Mouse (Mus musculus) brain, embryonic 14.5 days (tissue): ENCODE measurements around the gene Apeh.

ENCODE experiments used
- CTCF ChIP-seq: fragments of 200-500 bp; IDR thresholded peaks from 2 replicates; pipeline ENCODE4 v1.5.1; 2012; ENCODE audit warnings: inconsistent platforms, mild to moderate bottlenecking, moderate library complexity, borderline replicate concordance; ENCODE audit not compliant: insufficient read depth, insufficient read length; ENCODE audit errors: extremely low read depth
- POLR2A ChIP-seq: fragments of 200-500 bp; IDR thresholded peaks from 2 replicates; pipeline ENCODE4 v1.6.1; 2012; ENCODE audit warnings: mild to moderate bottlenecking, inconsistent platforms, borderline replicate concordance; ENCODE audit not compliant: poor library complexity, insufficient read depth, insufficient read length, severe bottlenecking; ENCODE audit errors: extremely low read depth

DNA sequence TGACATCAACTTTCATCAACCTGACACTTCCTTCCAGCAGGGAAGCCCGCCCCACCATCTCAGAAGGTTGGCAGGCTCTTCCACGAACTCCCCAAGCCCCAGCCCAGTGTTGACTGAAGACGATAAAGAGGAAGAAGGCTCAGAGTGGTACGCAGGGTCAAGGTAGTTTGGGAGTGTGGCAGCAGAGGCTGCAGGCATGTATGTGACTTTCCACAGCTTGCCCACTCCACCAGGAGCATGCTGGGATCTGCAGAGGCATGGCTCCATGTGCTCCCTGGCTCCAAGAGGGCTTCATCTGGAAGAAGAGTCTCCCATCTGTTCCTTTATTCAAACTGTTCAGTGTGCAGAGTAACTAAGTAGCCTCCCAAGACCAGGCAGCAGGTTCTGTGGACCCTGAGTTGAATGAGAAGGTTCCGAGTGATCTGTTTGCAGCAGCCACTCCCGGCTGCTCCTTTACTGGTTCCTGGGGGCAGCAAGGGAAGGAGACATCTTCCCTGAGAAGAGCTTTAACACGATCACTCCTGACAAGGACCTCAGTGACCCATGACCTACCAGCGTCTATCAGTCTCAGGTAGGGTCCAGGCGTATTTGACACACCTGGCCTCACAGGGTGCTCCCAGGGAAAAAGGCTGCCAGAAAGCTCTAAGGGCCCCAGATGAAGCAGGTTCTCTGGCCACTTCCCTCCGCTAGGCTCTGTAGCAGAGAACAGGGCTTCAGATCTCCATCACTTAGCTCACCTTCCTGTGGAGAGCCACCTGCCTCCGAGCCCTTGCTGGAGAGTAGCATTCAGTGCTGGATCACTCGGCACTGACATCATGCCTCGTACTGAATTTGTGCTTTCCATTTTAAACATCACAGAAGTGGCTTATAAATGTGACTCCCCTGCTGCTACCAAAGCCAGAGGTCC lies 34.9 kb upstream of the Apeh start:
- TF ChIP-seq CTCF: no peak
- no peak for TF ChIP-seq POLR2A
